Mouse (Mus musculus) liver, adult 2 months (tissue): ENCODE data around the gene Scnn1b.

Source experiments
- CTCF ChIP-seq: fragments of 200-500 bp; IDR thresholded peaks from 2 replicates; pipeline ENCODE4 v1.5.1; 2011; ENCODE audit warnings: low read depth, low read length, control low read depth
- POLR2A ChIP-seq: fragments of 200-500 bp; IDR thresholded peaks from 2 replicates; pipeline ENCODE4 v1.6.1; 2011; ENCODE audit warnings: low read length, control low read depth; ENCODE audit not compliant: insufficient read depth; ENCODE audit errors: extremely low read depth

- TF ChIP-seq CTCF: no peak
- TF ChIP-seq POLR2A: no peak
Observed at GRCm38 (mm10) chr7:121924361-121924760, 59.5 kb downstream of the Scnn1b start.
